Mouse (Mus musculus) liver, embryonic 14.5 days (tissue): Measurements from ENCODE around the gene Abhd17c.

Experiments
- CTCF ChIP-seq: IDR thresholded peaks from 2 replicates; pipeline ENCODE4 v1.5.1; 2016; ENCODE audit warnings: antibody characterized with exemption, low read depth, control low read depth
- EP300 ChIP-seq: IDR thresholded peaks from 2 replicates; pipeline ENCODE4 v1.6.1; 2016; ENCODE audit warnings: antibody characterized with exemption, low read depth

GRCm38 (mm10) chr7:84113035-84113390 is 38.7 kb downstream of the Abhd17c start:
- TF ChIP-seq CTCF (no peak), EP300 (no peak)
